Mouse (Mus musculus): ENCODE results near the gene Trabd2b. TPM values are rescaled to one million over a fixed set of nuclear protein-coding genes. Genes with fewer than 3 reads are reported as not detected.

Gene Trabd2b
- 10 to 100 TPM; 42.2 to 50.0 TPM for total RNA-seq (2021)
- long read RNA-seq, experiment 1, full-length matches to known transcripts = 34 of 47 reads
- long read RNA-seq, experiment 1, partial matches to known transcripts = 4 of 47 reads
- long read RNA-seq, experiment 1, other reads (novel, unspliced or antisense) = 9 of 47 reads
- long read RNA-seq, experiment 2, full-length matches to known transcripts = 54 of 73 reads
- long read RNA-seq, experiment 2, partial matches to known transcripts = 4 of 73 reads
- long read RNA-seq, experiment 2, other reads (novel, unspliced or antisense) = 15 of 73 reads

GRCm38 (mm10) chr4:114406355-114407101 lies at the start of gene Trabd2b:
TSS of gene Trabd2b (plus strand) at chr4:114406724.
- DNase-seq = peak; percentile 45 to 48
- intact Hi-C loops (cut with DNase I) = loop anchor here (1.0 to 5.0 kb wide), 4 partner anchors 36 to 230 kb away; no protein-coding TSS in a partner anchor

GRCm38 (mm10) chr4:114357420-114357819 lies 49.1 kb upstream of the Trabd2b start:
- intact Hi-C loops (cut with DNase I) = no loop called here
- no peak for DNase-seq

- no peak for DNase-seq
These were observed 47.6 kb upstream of the Trabd2b start for GRCm38 (mm10) chr4:114358874-114359273.

GRCm38 (mm10) chr4:114359818-114360217 lies 46.7 kb upstream of the Trabd2b start:
- DNase-seq = no peak
- intact Hi-C loops (cut with DNase I) = no loop called here

More at GRCm38 (mm10) chr4:114358874-114359273, 47.6 kb upstream of the Trabd2b start:
- intact Hi-C loops (cut with DNase I) = no loop called here

GRCm38 (mm10) chr4:114361336-114361735 lies 45.2 kb upstream of the Trabd2b start:
- intact Hi-C loops (cut with DNase I) = no loop called here
- DNase-seq = no peak

GRCm38 (mm10) chr4:114365000-114365399 lies 41.5 kb upstream of the Trabd2b start:
- intact Hi-C loops (cut with DNase I) = no loop called here
- no peak for DNase-seq

- intact Hi-C loops (cut with DNase I) = no loop called here
These were observed 40.9 kb upstream of the Trabd2b start for GRCm38 (mm10) chr4:114365595-114365994.

GRCm38 (mm10) chr4:114367005-114367404 lies 39.5 kb upstream of the Trabd2b start:
- intact Hi-C loops (cut with DNase I) = no loop called here
- DNase-seq = no peak

More at GRCm38 (mm10) chr4:114365595-114365994, 40.9 kb upstream of the Trabd2b start:
- no peak for DNase-seq

- intact Hi-C loops (cut with DNase I) = no loop called here
- no peak for DNase-seq
These were observed 38.7 kb upstream of the Trabd2b start for GRCm38 (mm10) chr4:114367840-114368239.

- intact Hi-C loops (cut with DNase I) = no loop called here
- DNase-seq = no peak
These were observed 36.9 kb upstream of the Trabd2b start for GRCm38 (mm10) chr4:114369591-114369990.

- intact Hi-C loops (cut with DNase I) = no loop called here
- no peak for DNase-seq
These were observed 35.4 kb upstream of the Trabd2b start for GRCm38 (mm10) chr4:114370935-114371715.

GRCm38 (mm10) chr4:114372699-114373098 lies 33.8 kb upstream of the Trabd2b start:
- DNase-seq = no peak
- intact Hi-C loops (cut with DNase I) = no loop called here

- DNase-seq = no peak
- intact Hi-C loops (cut with DNase I) = no loop called here
These were observed 32.2 kb upstream of the Trabd2b start for GRCm38 (mm10) chr4:114374330-114374729.

- DNase-seq = no peak
- intact Hi-C loops (cut with DNase I) = no loop called here
These were observed 29.0 kb upstream of the Trabd2b start for GRCm38 (mm10) chr4:114377531-114377930.

- intact Hi-C loops (cut with DNase I) = no loop called here
- no peak for DNase-seq
These were observed 28.0 kb upstream of the Trabd2b start for GRCm38 (mm10) chr4:114378512-114378911.

- intact Hi-C loops (cut with DNase I) = no loop called here
These were observed 27.0 kb upstream of the Trabd2b start for GRCm38 (mm10) chr4:114379416-114379956.

GRCm38 (mm10) chr4:114382627-114383026 lies 23.9 kb upstream of the Trabd2b start:
- intact Hi-C loops (cut with DNase I) = no loop called here
- DNase-seq = no peak

More at GRCm38 (mm10) chr4:114379416-114379956, 27.0 kb upstream of the Trabd2b start:
- no peak for DNase-seq

- DNase-seq = no peak
- intact Hi-C loops (cut with DNase I) = no loop called here
These were observed 21.3 kb upstream of the Trabd2b start for GRCm38 (mm10) chr4:114385236-114385635.

GRCm38 (mm10) chr4:114386395-114386811 lies 20.1 kb upstream of the Trabd2b start:
- intact Hi-C loops (cut with DNase I) = no loop called here
- DNase-seq = peak; percentile 72 to 73

- intact Hi-C loops (cut with DNase I) = no loop called here
- DNase-seq = no peak
These were observed 18.9 kb upstream of the Trabd2b start for GRCm38 (mm10) chr4:114387527-114388135.
